Mouse (Mus musculus) effector memory CD4-positive, alpha-beta T cell, adult 7 months (primary cell): ENCODE results near the gene Il15. TPM values are rescaled to one million over a fixed set of nuclear protein-coding genes. Genes with fewer than 3 reads are reported as not detected.

Experiments used
- polyA plus RNA-seq: library from polyadenylated mRNA; unstranded; fragments of 100-300 nt; shearing (Covaris generic); gene quantifications from one replicate; pipeline ENCODE4 v1.2.1, GENCODE M21; 2017

Gene Il15
- polyA plus RNA-seq = 3.5 TPM

GRCm38 (mm10) chr8:82402686-82403330 lies at the start of gene Il15:
Gene Il15 (minus strand): TSS chr8:82403222.

